Mouse (Mus musculus): Measurements from ENCODE around the gene Tuba4a.
A peak's percentile ranks its signal among the peaks of the same experiment; 100 is the strongest.

GRCm38 (mm10) chr1:75218227-75219001 is 1.3 kb downstream of the Tuba4a start:
- TF ChIP-seq POLR2A (IDR thresholded peaks at IDR 0.05; ENCODE audit: low read depth, low read length) (0 out of 2 replicates have a peak, but pooled peaks have one; percentile 19), CTCF (IDR thresholded peaks at IDR 0.05; ENCODE audit: extremely low read depth, insufficient read length, insufficient replicate concordance, low read depth, low read length) (no peak)
